Mouse (Mus musculus) neural tube, embryonic 10.5 days (tissue): ENCODE data around the gene Cib1.

Experiments used
- DNase-seq: peaks from one replicate; pipeline ENCODE4 v3.0.0-alpha.2; 2017; ENCODE audit warnings: low spot score; ENCODE audit errors: extremely low spot score

Cib1 gene

DNA sequence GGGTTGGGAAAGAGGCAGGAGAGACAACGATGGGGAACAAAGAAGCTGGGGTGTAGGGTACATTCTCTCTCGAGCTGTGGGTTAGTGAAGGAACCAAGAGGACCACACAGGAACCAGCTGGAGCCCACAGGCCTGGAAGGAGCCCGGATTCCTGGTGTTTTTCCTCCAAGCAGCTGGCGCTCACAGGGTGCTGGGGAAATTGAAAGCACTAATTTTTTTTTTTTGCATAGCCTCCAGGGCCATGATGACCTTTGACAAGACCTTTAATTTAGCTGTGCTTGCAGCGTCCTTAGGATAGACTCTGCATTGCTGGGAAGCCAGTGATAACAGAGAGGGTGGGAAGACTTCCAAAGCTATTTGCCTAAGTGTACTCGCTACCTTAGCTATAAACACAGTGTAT lies 47.6 kb downstream of the Cib1 start:
- DNase-seq, result no peak

DNA sequence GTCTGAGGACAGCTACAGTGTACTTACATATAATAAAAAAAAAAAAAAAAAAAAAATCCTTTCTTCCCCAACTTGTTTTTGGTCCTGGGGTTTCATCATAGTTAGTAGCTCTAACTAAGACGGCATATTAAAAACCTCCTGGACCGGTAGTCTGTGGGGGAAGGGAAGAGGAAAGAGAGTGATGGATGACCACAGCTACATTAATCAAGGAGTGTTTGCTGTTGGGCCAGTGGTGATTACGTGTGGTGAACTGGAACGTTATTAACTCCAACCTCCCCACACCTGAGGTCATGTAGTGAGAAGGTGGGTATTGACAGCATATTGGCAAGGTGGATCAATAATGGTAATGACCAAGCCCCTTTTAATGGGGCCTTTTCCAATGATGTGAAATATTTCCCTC lies 48.1 kb downstream of the Cib1 start:
- DNase-seq, result no peak

- DNase-seq, result no peak
These were observed 48.6 kb downstream of the Cib1 start for GRCm38 (mm10) chr7:80183969-80184368.

DNA sequence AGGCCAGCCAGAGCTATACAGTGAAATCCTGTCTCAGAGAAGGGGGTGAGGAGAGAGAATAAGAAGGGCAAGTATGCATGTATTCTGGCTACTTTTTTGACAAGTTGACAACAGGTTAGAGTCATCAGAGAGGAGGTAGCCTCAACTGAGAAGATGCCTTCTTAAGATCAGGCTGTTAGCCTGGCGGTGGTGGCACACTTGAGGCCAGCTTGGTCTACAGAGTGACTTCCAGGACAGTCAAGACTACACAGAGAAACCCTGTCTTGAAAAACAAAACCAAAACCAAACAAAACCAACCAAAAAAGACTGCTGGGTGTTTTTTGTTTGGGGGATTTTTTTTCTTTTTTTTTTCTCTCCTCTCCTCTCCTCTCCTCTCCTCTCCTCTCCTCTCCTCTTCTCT lies 49.1 kb downstream of the Cib1 start:
- DNase-seq, result no peak

- DNase-seq, result no peak
These were observed 50.5 kb downstream of the Cib1 start for GRCm38 (mm10) chr7:80182139-80182538.

DNA sequence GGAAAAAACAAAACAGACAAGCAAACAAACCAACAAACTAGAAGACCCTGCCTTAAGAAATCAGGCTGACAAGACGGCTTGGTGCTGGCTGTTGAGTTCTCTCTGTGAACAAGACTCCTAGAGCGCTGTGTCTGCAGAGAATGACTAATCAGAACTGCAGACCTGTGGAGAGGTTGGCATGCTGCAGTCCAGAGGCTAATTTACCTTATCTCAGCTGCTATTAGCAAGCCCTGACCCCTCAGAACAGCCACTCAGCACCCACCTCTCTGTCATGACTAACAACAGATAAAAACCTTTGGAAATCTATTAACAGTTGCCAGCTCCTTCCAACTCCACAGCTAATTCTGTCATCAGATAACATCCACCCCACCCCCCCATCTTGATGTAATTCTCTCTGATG lies 51.5 kb downstream of the Cib1 start:
- DNase-seq, result no peak

DNA sequence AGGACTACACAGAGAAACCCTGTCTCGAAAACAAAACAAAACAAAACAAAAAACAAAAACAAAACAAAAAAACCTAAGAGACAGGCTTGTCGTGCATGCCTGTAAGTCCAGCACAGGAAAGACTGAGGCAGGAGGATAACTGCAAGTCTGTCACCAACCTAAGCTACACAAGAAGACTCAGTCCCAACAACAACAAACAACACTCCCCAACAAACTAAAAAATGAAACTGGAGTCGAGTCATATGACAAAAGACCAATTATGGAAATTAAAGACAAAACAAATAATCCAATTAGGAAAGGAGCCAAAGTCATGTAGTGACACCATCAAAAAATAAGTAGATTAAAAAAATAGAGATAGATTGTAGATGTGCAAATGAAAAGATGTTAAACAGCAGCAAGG lies 52.4 kb downstream of the Cib1 start:
- DNase-seq, result no peak

DNA sequence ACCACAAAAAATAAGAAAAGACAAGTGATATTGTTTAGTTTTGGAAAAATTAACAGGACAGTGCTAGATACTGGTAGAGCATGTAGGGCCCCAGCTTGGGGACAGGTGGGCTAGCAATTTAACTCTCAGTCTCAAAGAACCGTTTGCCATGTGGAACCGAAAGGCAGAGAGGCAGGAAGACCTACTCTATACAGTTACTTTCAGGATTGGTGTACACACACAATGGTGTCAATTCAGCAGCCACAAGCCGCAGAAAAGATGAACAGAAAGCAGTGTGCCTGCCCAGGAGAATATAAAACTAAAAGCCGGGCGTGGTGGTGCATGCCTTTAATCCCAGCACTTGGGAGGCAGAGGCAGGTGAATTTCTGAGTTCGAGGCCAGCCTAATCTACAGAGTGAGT lies 52.8 kb downstream of the Cib1 start:
- no peak for DNase-seq

DNA sequence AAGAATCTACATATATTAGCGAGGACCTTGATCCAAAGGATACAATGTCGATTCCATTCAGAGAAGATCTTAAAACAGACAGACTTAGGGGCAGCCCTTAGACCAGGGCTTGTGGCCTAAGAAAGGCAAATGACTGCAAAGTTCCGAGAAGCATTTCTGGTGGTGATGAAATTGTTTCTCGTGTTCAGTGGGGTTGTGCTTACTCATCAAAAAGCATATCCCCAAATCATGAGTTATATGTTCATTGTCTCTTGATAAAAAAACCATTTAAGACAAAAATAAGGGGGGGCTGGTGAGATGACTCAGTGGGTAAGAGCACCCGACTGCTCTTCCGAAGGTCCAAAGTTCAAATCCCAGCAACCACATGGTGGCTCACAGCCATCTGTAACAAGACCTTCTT lies 53.3 kb downstream of the Cib1 start:
- no peak for DNase-seq

- DNase-seq, result no peak
These were observed 54.4 kb downstream of the Cib1 start for GRCm38 (mm10) chr7:80178037-80178729.

DNA sequence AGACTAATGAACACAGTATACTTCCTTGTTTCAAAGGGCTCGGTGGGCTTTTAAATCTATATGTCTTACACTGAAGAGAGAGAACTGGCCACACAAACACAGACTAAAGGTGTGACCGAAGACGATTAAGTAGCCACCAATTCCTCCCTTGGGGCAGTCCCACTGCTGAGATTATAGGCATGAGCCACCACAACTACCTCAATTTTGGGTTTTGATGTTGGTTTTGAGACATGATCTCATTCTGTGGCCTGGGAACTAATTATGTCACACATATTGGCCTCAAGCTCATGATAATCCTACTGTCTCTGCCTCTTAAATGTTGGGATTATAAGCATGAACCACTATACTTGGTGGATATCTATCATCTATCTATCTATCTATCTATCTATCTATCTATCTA lies 55.2 kb downstream of the Cib1 start:
- DNase-seq, result no peak
